Mouse (Mus musculus) embryonic stem cell, embryonic (primary cell): Measurements from ENCODE around the gene Gbp4.
"Not testable (repeated sequence)": the region's sequence is repeated elsewhere in the genome, so short reads cannot be mapped to it uniquely, and the experiment has no call there.

ENCODE experiments used
- CTCF ChIA-PET, 4 experiments: fragments of 300-600 bp in 2 of 4; fragments of 350-600 bp in 2 of 4; sonication (Branson Sonifier 250); formaldehyde crosslinking; loops; one replicate each; lab custom pipeline; 2022; ENCODE audit warnings: inconsistent platforms in 2 of 4; lab: Charles Lee
- POLR2A ChIA-PET, 4 experiments: fragments of 300-600 bp in 2 of 4; fragments of 350-600 bp in 2 of 4; sonication (Branson Sonifier 250); formaldehyde crosslinking; loops; one replicate each; lab custom pipeline; 2022; ENCODE audit warnings: antibody characterized with exemption in 4 of 4, inconsistent platforms in 1 of 4; lab: Charles Lee

Gene Gbp4

DNA sequence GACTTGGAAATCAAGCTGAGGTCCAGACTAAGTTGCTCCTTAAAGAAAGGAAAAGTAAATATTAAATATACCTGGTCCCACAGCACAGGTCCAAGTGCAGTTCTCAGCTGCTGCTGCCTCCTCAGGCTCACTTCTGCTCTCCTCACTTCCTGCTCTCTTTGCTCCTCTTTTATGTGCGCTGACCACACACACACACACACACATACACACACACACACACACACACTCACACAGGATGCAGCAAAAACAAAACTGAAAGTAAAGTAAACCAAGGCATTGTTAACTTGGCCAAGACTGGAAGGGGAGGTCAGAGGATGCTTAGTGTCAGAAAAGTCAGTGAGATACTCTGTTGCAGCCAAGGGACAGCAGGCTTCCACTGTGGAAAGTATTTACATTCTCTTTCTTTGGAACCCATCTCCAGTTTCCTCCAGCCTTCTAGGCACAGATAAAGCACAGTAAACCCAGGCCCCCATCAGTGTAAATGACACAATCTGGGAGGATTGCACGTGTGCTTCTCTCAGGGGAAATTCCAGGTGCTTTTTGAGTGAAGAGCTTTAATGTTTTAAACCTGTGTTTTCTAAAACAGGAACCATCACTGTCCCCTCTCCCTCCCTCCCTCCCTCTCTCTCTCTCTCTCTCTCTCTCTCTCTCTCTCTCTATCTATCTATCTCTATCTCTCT is at the start of gene Gbp4, which contains the start of the genes Gbp9 and Gbp8:
Gene Gbp4 (minus strand): TSS at position 178 of the 680 bp plus-strand sequence.
Gene Gbp9 (minus strand): TSS at position 131 of the 680 bp plus-strand sequence.
Gene Gbp8 (minus strand): TSS at position 132 of the 680 bp plus-strand sequence.
- CTCF ChIA-PET, result interaction anchor here in 1 of 4 experiments (0.7 kb wide), 1 partner anchor 799 kb away, joined by 3 read pairs; no protein-coding TSS in a partner anchor
- POLR2A ChIA-PET, result interaction anchor here in 1 of 4 experiments (0.6 to 1.3 kb wide), 2 partner anchors 15 to 206 kb away, joined by 3 read pairs; no protein-coding TSS in a partner anchor

DNA sequence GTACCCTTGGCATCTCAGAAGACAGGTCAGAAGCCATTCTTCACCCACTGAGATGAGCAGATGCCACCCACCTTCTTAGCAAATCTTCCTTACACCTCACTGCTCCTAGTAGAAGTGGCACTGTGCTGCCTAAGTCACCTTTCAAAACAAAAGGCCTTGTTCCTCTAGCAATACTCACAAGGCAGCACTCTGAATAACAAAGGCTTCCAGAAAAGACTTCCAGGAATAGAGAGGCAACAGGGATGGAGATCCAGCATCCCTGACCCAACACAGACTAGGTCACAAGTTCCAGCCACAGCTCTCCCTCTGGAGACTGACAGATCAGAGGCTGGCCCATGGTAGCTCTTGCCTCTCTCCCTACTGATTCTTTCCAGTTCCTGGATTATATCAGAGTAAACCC is 42.1 kb upstream of the Gbp4 start:
- ChIA-PET POLR2A (interaction anchor here in 1 of 4 experiments (0.6 to 0.7 kb wide), 2 partner anchors 78 to 154 kb away, joined by 3 read pairs; no protein-coding TSS in a partner anchor), CTCF (no interaction called here)

DNA sequence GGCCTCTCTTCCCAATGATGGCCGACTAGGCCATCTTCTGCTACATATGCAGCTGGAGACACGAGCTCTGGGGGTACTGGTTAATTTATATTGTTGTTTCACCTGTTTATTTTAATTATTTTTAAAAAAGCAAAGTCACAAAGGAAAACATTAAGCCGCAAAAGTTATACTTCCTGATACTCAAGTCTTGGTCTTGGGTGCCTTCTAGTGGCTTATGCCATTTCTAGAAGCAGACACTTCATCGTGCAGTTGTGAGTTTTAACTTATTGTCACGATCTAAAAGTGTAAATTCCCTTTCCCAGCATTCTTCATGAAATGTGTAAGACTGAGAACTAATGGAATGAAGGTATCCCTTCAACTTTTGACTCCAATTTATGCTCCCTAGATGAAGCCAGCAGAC is 17.2 kb upstream of the Gbp4 start:
- ChIA-PET POLR2A (no interaction called here), CTCF (no interaction called here)

- POLR2A ChIA-PET, result no interaction called here
- CTCF ChIA-PET, result no interaction called here
Measured at GRCm38 (mm10) chr5:105154049-105154448, 14.7 kb upstream of the Gbp4 start.

DNA sequence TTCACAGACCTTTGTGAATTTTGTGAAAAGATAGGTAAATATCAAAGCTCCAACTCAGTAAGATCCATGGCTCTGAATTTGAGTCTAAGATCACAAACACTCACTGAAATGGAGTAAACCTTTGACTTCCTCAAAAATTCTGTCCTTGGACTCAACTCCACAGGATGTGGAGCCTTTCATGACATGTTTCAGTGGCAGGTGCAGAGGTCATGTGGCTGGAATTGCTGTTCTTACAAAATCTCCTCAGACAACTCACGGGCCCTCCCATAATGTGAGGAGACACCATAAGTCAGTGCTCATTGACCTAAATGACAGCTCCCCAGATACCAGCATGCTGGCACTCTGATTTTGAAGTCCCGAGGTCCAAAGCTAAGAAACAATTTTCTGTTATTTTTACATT is 8.7 kb upstream of the Gbp4 start:
- POLR2A ChIA-PET, result interaction anchor here in 1 of 4 experiments (0.6 kb wide), 1 partner anchor 15 kb away, joined by 6 read pairs; no protein-coding TSS in a partner anchor
- CTCF ChIA-PET, result not testable (repeated sequence)

GRCm38 (mm10) chr5:105146447-105146846 is 7.1 kb upstream of the Gbp4 start:
- ChIA-PET POLR2A (interaction anchor here in 2 of 4 experiments (0.6 to 0.9 kb wide), 4 partner anchors 10 to 300 kb away, joined by 3 to 6 read pairs (median 3); no protein-coding TSS in a partner anchor), CTCF (interaction anchor here in 1 of 4 experiments (0.6 kb wide), 1 partner anchor 259 kb away, joined by 3 read pairs; no protein-coding TSS in a partner anchor)

GRCm38 (mm10) chr5:105145731-105146130 is 6.3 kb upstream of the Gbp4 start:
- POLR2A ChIA-PET, CTCF ChIA-PET: not testable (repeated sequence)

- POLR2A ChIA-PET, result interaction anchor here in 1 of 4 experiments (1.3 kb wide), 1 partner anchor 16 kb away, joined by 3 read pairs; no protein-coding TSS in a partner anchor
- CTCF ChIA-PET, result not testable (repeated sequence)
Measured at GRCm38 (mm10) chr5:105140089-105140810, 864 bp upstream of the Gbp4 start.

DNA sequence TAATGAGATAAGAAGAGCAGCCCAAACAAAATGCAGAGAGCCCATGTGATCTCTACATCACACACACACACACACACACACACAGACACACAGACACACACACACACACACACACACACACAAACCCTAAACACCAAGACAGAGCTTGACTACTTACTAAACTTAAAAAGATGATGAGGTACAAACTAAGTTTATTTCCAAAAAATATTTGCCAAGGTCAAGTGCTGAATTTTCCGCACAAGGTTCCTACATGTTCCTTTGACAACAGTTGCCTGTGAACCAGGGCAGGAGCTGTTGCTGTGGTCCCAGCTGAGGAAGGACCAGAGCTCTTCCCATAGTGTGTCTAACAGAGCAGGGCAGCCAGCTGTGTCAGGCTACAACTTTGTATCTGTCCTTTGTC is 480 bp downstream of the Gbp4 start:
- POLR2A ChIA-PET, result no interaction called here
- CTCF ChIA-PET, result no interaction called here

DNA sequence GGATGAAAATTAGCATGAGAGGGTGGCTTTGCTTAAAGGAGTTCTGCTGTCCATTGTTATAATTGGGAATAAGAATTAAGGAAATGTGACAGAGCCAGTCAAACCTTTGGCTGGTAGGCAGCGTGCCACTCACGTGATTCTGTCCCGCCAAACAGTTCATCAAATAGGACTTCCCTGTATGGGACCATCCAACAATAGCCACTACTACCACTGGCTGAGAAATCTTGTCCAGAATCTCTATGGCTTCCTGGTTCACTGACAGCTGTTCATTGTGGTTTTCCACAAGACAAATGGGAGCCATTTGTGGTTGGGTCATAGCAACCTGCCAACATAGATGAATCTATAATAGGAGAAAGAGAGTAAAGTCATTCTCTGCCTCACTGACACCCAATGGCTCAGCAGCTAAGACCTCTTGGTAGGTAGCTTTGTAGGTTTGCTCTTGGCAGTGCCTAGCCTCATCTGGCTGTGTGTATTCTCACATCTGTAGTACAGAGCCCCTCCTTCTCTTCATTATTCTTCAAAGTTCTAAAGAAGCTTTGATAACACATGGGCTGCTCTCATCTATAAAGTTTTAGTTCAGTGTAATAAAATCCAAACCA is 2.6 kb downstream of the Gbp4 start:
- CTCF ChIA-PET, result not testable (repeated sequence)

DNA sequence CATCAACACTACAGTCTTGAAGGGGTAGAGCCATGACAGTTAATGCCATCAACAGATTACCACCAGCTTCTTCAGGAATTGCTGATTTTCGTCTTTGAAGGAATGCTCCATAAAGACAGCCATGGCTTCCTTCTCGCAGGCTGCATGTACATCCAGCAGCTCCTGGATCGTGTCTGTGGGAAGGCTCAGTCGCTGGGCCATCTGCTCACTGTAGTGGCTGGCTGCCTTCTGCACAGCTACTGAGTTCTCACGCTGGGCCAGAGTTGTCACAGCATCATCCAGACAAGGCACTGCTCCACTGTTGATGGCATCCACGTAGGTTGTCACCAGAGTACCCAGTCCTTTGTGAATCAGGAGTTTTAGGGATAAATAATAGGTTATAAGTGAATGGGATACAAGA is 17.7 kb downstream of the Gbp4 start:
- CTCF ChIA-PET, POLR2A ChIA-PET: not testable (repeated sequence)

More for the DNA sequence above, 2.6 kb downstream of the Gbp4 start:
- POLR2A ChIA-PET, result interaction anchor here in 1 of 4 experiments (0.8 kb wide), 1 partner anchor 10 kb away, joined by 3 read pairs; no protein-coding TSS in a partner anchor

- ChIA-PET CTCF (no interaction called here), POLR2A (no interaction called here)
Measured at GRCm38 (mm10) chr5:105115740-105116139, 23.6 kb downstream of the Gbp4 start.

DNA sequence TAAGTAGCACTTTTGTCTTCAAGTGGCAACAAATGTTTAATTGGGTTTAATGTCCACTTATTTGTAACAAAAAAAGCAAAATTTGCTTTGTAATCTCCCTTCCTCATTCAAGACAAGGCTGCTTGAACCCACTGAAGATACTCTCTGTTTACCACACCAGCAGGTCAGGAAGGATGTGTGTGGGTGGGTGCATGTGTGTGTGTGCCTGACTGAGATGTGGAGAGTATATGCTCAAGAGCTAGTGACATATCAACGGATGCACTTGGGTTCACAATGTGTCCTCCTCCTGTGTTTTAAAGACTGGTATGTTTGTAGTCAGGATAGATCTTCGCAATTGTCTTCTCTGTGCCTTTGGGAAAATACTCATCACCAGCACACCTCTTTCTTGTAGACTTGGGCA is 24.7 kb downstream of the Gbp4 start:
- ChIA-PET CTCF (no interaction called here), POLR2A (no interaction called here)

DNA sequence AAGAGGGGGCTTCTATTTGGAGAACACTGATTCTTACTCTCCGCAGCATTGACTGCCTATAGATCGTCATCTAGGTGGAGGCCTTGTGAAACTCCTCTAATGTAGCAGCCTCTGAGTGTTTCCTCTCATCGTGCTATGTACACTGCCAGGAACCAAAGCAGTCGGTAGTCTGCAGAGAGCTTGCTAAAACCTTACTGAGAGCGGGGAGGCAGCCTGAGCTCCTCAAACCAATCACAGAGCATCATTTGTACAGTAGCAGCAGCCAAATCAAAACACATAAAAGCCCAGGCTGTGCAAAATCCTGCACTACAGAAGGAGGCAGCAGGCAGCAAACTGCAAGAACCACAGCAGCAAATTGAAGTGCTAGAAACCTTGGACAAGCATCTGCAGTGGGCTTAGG is 25.7 kb downstream of the Gbp4 start:
- ChIA-PET POLR2A (no interaction called here), CTCF (no interaction called here)

DNA sequence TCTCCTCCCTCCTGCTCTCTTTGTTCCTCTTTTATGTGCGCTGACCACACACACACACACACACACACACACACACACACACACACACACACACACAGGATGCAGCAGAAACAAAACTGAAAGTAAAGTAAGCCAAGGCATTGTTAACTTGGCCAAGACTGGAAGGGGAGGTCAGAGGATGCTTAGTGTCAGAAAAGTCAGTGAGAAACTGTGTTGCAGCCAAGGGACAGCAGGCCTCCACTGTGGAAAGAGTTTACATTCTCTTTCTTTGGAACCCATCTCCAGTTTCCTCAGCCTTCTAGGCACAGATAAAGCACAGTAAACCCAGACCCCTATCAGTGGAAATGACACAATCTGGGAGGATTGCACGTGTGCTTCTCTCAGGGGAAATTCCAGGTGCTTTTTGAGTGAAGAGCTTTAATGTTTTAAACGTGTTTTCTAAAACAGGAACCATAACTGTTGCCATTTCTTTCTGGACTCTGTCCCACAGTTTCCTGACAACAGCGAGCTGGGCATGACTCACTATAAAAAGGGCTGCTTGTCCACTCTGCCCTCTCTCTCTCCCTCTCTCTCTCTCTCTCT is 29.0 kb downstream of the Gbp4 start:
- ChIA-PET POLR2A (interaction anchor here in 2 of 4 experiments (0.6 to 0.7 kb wide), 2 partner anchors 55 to 468 kb away, joined by 3 read pairs; no protein-coding TSS in a partner anchor), CTCF (interaction anchor here in 1 of 4 experiments (0.6 kb wide), 1 partner anchor 75 kb away, joined by 3 read pairs; no protein-coding TSS in a partner anchor)

- ChIA-PET CTCF (interaction anchor here in 1 of 4 experiments (0.6 kb wide), 1 partner anchor 74 kb away, joined by 3 read pairs; no protein-coding TSS in a partner anchor), POLR2A (interaction anchor here in 2 of 4 experiments (0.6 to 0.7 kb wide), 2 partner anchors 54 to 468 kb away, joined by 3 read pairs; no protein-coding TSS in a partner anchor)
Measured at GRCm38 (mm10) chr5:105109775-105110174, 29.6 kb downstream of the Gbp4 start.

GRCm38 (mm10) chr5:105105689-105106088 is 33.7 kb downstream of the Gbp4 start:
- POLR2A ChIA-PET, CTCF ChIA-PET: not testable (repeated sequence)

DNA sequence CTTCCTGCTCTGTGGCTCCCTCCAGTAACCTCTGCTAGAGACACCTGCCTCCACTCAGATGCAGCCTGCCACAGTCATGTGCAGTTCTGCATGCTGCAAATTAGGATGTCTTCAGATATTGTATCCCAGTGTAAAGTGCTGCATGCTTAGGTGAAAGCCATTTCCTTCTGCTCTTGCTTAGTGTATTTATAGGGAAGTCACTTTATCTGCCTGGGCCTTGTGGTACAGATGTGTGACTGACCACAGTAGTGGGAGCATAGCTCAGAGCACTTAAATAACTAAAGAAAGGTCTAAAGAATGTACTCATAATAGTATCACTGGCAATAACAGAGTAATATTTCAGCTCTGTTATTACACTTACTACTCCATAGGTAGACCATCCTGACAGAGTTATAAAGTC is 57.5 kb downstream of the Gbp4 start:
- POLR2A ChIA-PET, result no interaction called here
- CTCF ChIA-PET, result interaction anchor here in 1 of 4 experiments (0.7 kb wide), 1 partner anchor 20 kb away, joined by 3 read pairs; no protein-coding TSS in a partner anchor

DNA sequence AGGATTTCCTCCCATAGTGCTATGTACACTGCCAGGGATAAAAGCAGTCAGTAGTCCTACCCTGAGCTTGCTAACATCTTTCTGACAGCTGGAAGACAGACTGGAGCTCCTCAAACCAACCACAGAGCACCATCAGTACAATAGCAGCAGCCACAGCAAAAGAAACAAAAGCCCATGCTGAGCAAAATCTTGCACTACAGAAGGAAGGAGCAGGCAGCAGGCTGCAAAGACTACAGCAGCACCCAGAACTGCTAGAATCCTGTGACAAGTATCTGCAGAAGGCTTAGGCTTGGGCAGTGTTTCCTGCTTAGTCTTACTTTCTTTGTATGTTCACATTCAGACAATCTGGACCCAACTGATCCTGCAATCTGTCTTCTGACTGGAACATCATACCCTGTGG is 71.0 kb downstream of the Gbp4 start:
- POLR2A ChIA-PET, result not testable (repeated sequence)

More for the DNA sequence above, 71.0 kb downstream of the Gbp4 start:
- CTCF ChIA-PET, result not testable (repeated sequence)
